8 mouse cellular contexts compared by ENCODE assay signal in the genomic region with DNA sequence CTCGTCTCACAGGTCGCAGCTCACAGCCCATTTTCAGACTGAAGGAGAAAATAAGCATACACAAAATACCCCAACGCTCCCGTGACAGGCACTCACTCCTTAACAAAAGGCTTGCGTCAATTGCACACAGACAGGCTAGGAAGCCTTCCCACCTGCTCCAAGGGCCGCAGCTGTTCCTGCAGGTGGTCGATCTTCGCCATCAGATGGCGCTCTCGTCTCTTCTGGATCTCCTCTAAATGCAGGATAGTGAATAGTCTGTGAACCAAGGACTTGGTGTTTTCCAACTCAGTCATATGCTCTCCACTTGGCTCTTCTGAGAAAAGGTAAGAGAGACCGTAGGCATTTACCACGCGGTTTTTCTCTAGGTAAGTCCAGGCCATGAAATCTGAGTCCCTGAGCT. TPM values are rescaled to one million over a fixed set of nuclear protein-coding genes. Genes with fewer than 3 reads are reported as not detected.
DNase-seq lines count a peak whose midpoint lies in the region; ATAC-seq and TF ChIP-seq lines count a peak whose summit lies in the region.

No protein-coding gene starts in this region.

- TF ChIP-seq CTCF in left cerebral cortex, adult 2 months (IDR thresholded peaks at IDR 0.05), result peak; percentile 87

- no peaks in the 10 kb centered on the region for H3K4me1 ChIP-seq in intestine, embryonic 14.5 days (replicated peaks; ENCODE audit: control insufficient read depth, insufficient read depth, low read length)
- peaks cover 6% of the 10 kb centered on the region for H3K4me1 ChIP-seq in midbrain, embryonic 10.5 days

- WGBS in intestine, embryonic 14.5 days, result 15% methylated on average over 13 of the region's 13 CpGs
- 19% methylated on average over 13 of the region's 13 CpGs for WGBS in midbrain, embryonic 10.5 days

- H3K4me3 ChIP-seq in intestine, embryonic 14.5 days (ENCODE audit: low read depth, low read length), result no peak overlapping the region
- no peak overlapping the region for H3K4me3 ChIP-seq in left cerebral cortex, adult 2 months
- H3K4me3 ChIP-seq in midbrain, embryonic 10.5 days, result no peak overlapping the region

- no peaks in the 10 kb centered on the region for H3K27me3 ChIP-seq in intestine, embryonic 14.5 days (replicated peaks; ENCODE audit: control insufficient read depth, insufficient read depth, low read length)
- H3K27me3 ChIP-seq in midbrain, embryonic 10.5 days (ENCODE audit: low read depth, poor library complexity, severe bottlenecking), result no peaks in the 10 kb centered on the region

- H3K4me2 ChIP-seq in intestine, embryonic 14.5 days (ENCODE audit: low read length), result no peak overlapping the region

- intact Hi-C loops in heart, postnatal 25 days (cut with DNase I), result loop anchor here (1.0 kb wide), 1 partner anchor 161 kb away; no protein-coding TSS in a partner anchor
- intact Hi-C loops in left cerebral cortex, adult 2 months (cut with DNase I), result loop anchor here (1.0 to 5.0 kb wide), 4 partner anchors 49 to 162 kb away; a partner anchor contains a TSS

- DNase-seq in heart, adult 18-20 months, result peak; percentile 52 to 75
- no peak for DNase-seq in heart, postnatal 25 days (ENCODE audit: low spot score)
- peak; percentile 25 for DNase-seq in cerebellum, adult 8-10 months
- peak; percentile 81 for DNase-seq in intestine, embryonic 14.5 days (ENCODE audit: low spot score)
- peak; percentile 77 to 86 for DNase-seq in left cerebral cortex, adult 2 months (ENCODE audit: extremely low spot score in 1 of 2, low spot score in 2 of 2)
- peak; percentile 65 for DNase-seq in midbrain, embryonic 10.5 days (ENCODE audit: low spot score)
- peak; percentile 56 to 74 for DNase-seq in right cerebral cortex, postnatal 36 days (ENCODE audit: low spot score in 2 of 2)

- ATAC-seq in frontal cortex, adult (ENCODE audit: low TSS enrichment), result peak; percentile 98
- ATAC-seq in intestine, embryonic 14.5 days (replicated peaks; ENCODE audit: low FRiP score, low TSS enrichment, low read depth), result peak; percentile 62; the same call in 1 of the 2 replicates

- H3K9me3 ChIP-seq in intestine, embryonic 14.5 days (ENCODE audit: control insufficient read depth, low read length), result no peaks in the 10 kb centered on the region
- H3K9me3 ChIP-seq in midbrain, embryonic 10.5 days (replicated peaks), result no peaks in the 10 kb centered on the region

- H3K9ac ChIP-seq in intestine, embryonic 14.5 days (ENCODE audit: low read length), result no peak overlapping the region

- no peak overlapping the region for H3K27ac ChIP-seq in intestine, embryonic 14.5 days (ENCODE audit: low read depth)
- H3K27ac ChIP-seq in left cerebral cortex, adult 2 months, result no peak overlapping the region
- no peak overlapping the region for H3K27ac ChIP-seq in midbrain, embryonic 10.5 days (replicated peaks)

- peaks cover 12% of the 10 kb centered on the region for H3K36me3 ChIP-seq in intestine, embryonic 14.5 days (ENCODE audit: control insufficient read depth, insufficient read depth, low read length)
- H3K36me3 ChIP-seq in midbrain, embryonic 10.5 days, result peaks cover 15% of the 10 kb centered on the region

RNA-seq across cellular contexts. Expression of a gene that starts 17.2 kb away (rescaled TPM):
- total RNA-seq in heart, adult 18-20 months (2021), result 10 to 100 TPM; 11.3 to 12.6 TPM
- total RNA-seq in heart, postnatal 25 days (2021), result 10 to 100 TPM; 11.8 to 12.2 TPM
- polyA plus RNA-seq in intestine, embryonic 14.5 days (2014; fragmentation: Nextera tagmentation; extraction: Ambion mirVana), result 114 and 122 TPM in 2 replicates
- 1 to 10 TPM; 4.3 to 6.6 TPM for total RNA-seq in left cerebral cortex, adult 2 months (2021)
- 67.9 and 72.2 TPM in 2 replicates for polyA plus RNA-seq in midbrain, embryonic 10.5 days (2016; fragmentation: Nextera tagmentation; extraction: Ambion mirVana)

RNA-seq across cellular contexts. Expression of a gene that starts 40.0 kb away (rescaled TPM):
- total RNA-seq in heart, adult 18-20 months (2021), result 10 to 100 TPM; 46.3 to 61.8 TPM
- total RNA-seq in heart, postnatal 25 days (2021), result 10 to 100 TPM; 41.5 to 50.2 TPM
- polyA plus RNA-seq in intestine, embryonic 14.5 days (2014; fragmentation: Nextera tagmentation; extraction: Ambion mirVana), result 62.4 and 67.0 TPM in 2 replicates
- total RNA-seq in left cerebral cortex, adult 2 months (2021), result 10 to 100 TPM; 17.6 to 17.9 TPM
- 27.3 and 33.0 TPM in 2 replicates for polyA plus RNA-seq in midbrain, embryonic 10.5 days (2016; fragmentation: Nextera tagmentation; extraction: Ambion mirVana)

RNA-seq across cellular contexts. Expression of a gene that starts 51.6 kb away (rescaled TPM):
- total RNA-seq in heart, adult 18-20 months (2021), result 1 to 10 TPM; 1.6 to 2.4 TPM
- 1 to 10 TPM; 1.8 to 2.2 TPM for total RNA-seq in heart, postnatal 25 days (2021)
- polyA plus RNA-seq in intestine, embryonic 14.5 days (2014; fragmentation: Nextera tagmentation; extraction: Ambion mirVana), result 1.7 and 2.7 TPM in 2 replicates
- total RNA-seq in left cerebral cortex, adult 2 months (2021), result 1 to 10 TPM; 1.2 to 1.4 TPM
- polyA plus RNA-seq in midbrain, embryonic 10.5 days (2016; fragmentation: Nextera tagmentation; extraction: Ambion mirVana), result 2.6 and 2.7 TPM in 2 replicates
